Mouse (Mus musculus) midbrain, embryonic 10.5 days (tissue): ENCODE measurements at regions not wholly inside any gene's neighbourhood (a gene's known extent, or its start where the extent isn't known, plus 50 kb on each side); places are given as distances from the start of the nearest gene placed in this dataset.
A peak's percentile ranks its signal among the peaks of the same experiment; 100 is the strongest.

ENCODE experiments used
- DNase-seq: peaks from one replicate; pipeline ENCODE4 v3.0.0-alpha.2; 2017; ENCODE audit warnings: low spot score
- H3K27ac ChIP-seq: fragments of 300-500 bp; sonication (generic); replicated peaks from 2 replicates; pipeline ENCODE4 v1.5.1; 2016; ENCODE audit warnings: mild to moderate bottlenecking
- H3K27me3 ChIP-seq: fragments of 300-500 bp; sonication (generic); 2 replicates; pipeline ENCODE4 v1.6.1; 2016; ENCODE audit warnings: low read depth, mild to moderate bottlenecking; ENCODE audit not compliant: poor library complexity, severe bottlenecking
- H3K36me3 ChIP-seq: fragments of 300-500 bp; sonication (generic); 2 replicates; pipeline ENCODE4 v1.6.1; 2016; ENCODE audit warnings: mild to moderate bottlenecking, moderate library complexity
- H3K4me1 ChIP-seq: fragments of 300-500 bp; sonication (generic); 2 replicates; pipeline ENCODE4 v1.6.1; 2016
- H3K4me3 ChIP-seq: fragments of 300-500 bp; sonication (generic); 2 replicates; pipeline ENCODE4 v1.5.1; 2016; ENCODE audit warnings: mild to moderate bottlenecking, moderate library complexity
- H3K9me3 ChIP-seq: fragments of 300-500 bp; sonication (generic); replicated peaks from 2 replicates; pipeline ENCODE4 v1.6.1; 2016; ENCODE audit warnings: mild to moderate bottlenecking
- WGBS: fragments of 180-500 bp; shearing (Covaris S2); methylation state at CpG from one replicate; pipeline ENCODE4 v1.1.7; 2016; 5-methylcytosine and 5-hydroxymethylcytosine counted together

GRCm38 (mm10) chr17:4208142-4208925 lies 512.3 kb upstream of the Nox3 start:
- 84% methylated on average over 5 of the region's 5 CpGs for WGBS
- Histone ChIP-seq H3K27me3 (no peaks in the 10 kb centered on the region), H3K27ac (no peak overlapping the region), H3K36me3 (no peaks in the 10 kb centered on the region), H3K4me1 (no peaks in the 10 kb centered on the region), H3K9me3 (no peaks in the 10 kb centered on the region), H3K4me3 (no peak overlapping the region)
- no peak for DNase-seq

GRCm38 (mm10) chr17:4209650-4210049 lies 513.6 kb upstream of the Nox3 start:
- Histone ChIP-seq H3K4me3 (no peak overlapping the region), H3K36me3 (no peaks in the 10 kb centered on the region), H3K27ac (no peak overlapping the region), H3K9me3 (no peaks in the 10 kb centered on the region), H3K4me1 (no peaks in the 10 kb centered on the region), H3K27me3 (no peaks in the 10 kb centered on the region)
- DNase-seq = no peak
- WGBS = 84% methylated on average over 8 of the region's 8 CpGs

- no peaks in the 10 kb centered on the region for H3K9me3 ChIP-seq
- no peak overlapping the region for H3K27ac ChIP-seq
- 60% methylated on average over 4 of the region's 4 CpGs for WGBS
- H3K27me3 ChIP-seq = no peaks in the 10 kb centered on the region
- no peaks in the 10 kb centered on the region for H3K4me1 ChIP-seq
- DNase-seq = no peak
- H3K4me3 ChIP-seq = no peak overlapping the region
- no peaks in the 10 kb centered on the region for H3K36me3 ChIP-seq
Measured at GRCm38 (mm10) chr17:4212586-4212985, 516.5 kb upstream of the Nox3 start.

GRCm38 (mm10) chr17:4214970-4215369 lies 518.9 kb upstream of the Nox3 start:
- Histone ChIP-seq H3K27ac (no peak overlapping the region), H3K27me3 (no peaks in the 10 kb centered on the region), H3K9me3 (no peaks in the 10 kb centered on the region), H3K4me3 (no peak overlapping the region), H3K36me3 (no peaks in the 10 kb centered on the region), H3K4me1 (no peaks in the 10 kb centered on the region)
- WGBS = 81% methylated on average over 8 of the region's 8 CpGs
- DNase-seq = no peak

GRCm38 (mm10) chr17:4216203-4216602 lies 520.1 kb upstream of the Nox3 start:
- H3K4me1 ChIP-seq = no peaks in the 10 kb centered on the region
- no peak overlapping the region for H3K4me3 ChIP-seq
- no peaks in the 10 kb centered on the region for H3K27me3 ChIP-seq
- no peak overlapping the region for H3K27ac ChIP-seq
- 69% methylated on average over 4 of the region's 4 CpGs for WGBS
- no peak for DNase-seq
- no peaks in the 10 kb centered on the region for H3K9me3 ChIP-seq
- H3K36me3 ChIP-seq = no peaks in the 10 kb centered on the region

- Histone ChIP-seq H3K4me3 (no peak overlapping the region), H3K9me3 (no peaks in the 10 kb centered on the region), H3K36me3 (no peaks in the 10 kb centered on the region), H3K27ac (no peak overlapping the region), H3K27me3 (no peaks in the 10 kb centered on the region), H3K4me1 (no peaks in the 10 kb centered on the region)
- 89% methylated on average over 8 of the region's 8 CpGs for WGBS
- DNase-seq = no peak
Measured at GRCm38 (mm10) chr17:4216750-4217149, 520.7 kb upstream of the Nox3 start.

GRCm38 (mm10) chr17:4220661-4221360 lies 524.8 kb upstream of the Nox3 start:
- H3K36me3 ChIP-seq = no peaks in the 10 kb centered on the region
- no peaks in the 10 kb centered on the region for H3K27me3 ChIP-seq
- H3K27ac ChIP-seq = no peak overlapping the region
- no peak for DNase-seq
- no peaks in the 10 kb centered on the region for H3K4me1 ChIP-seq
- H3K4me3 ChIP-seq = no peak overlapping the region
- 82% methylated on average over 12 of the region's 12 CpGs for WGBS
- H3K9me3 ChIP-seq = no peaks in the 10 kb centered on the region

- Histone ChIP-seq H3K4me1 (peaks cover 16% of the 10 kb centered on the region), H3K9me3 (no peaks in the 10 kb centered on the region), H3K27me3 (no peaks in the 10 kb centered on the region), H3K4me3 (no peak overlapping the region), H3K36me3 (no peaks in the 10 kb centered on the region), H3K27ac (no peak overlapping the region)
- WGBS = 84% methylated on average over 10 of the region's 10 CpGs
- no peak for DNase-seq
Measured at GRCm38 (mm10) chr17:4227889-4228288, 531.8 kb upstream of the Nox3 start.

GRCm38 (mm10) chr17:4229969-4230368 lies 533.9 kb upstream of the Nox3 start:
- peaks cover 16% of the 10 kb centered on the region for H3K4me1 ChIP-seq
- 67% methylated on average over 2 of the region's 2 CpGs for WGBS
- H3K27me3 ChIP-seq = no peaks in the 10 kb centered on the region
- no peak overlapping the region for H3K4me3 ChIP-seq
- no peak overlapping the region for H3K27ac ChIP-seq
- no peaks in the 10 kb centered on the region for H3K9me3 ChIP-seq
- no peaks in the 10 kb centered on the region for H3K36me3 ChIP-seq
- no peak for DNase-seq

GRCm38 (mm10) chr17:4250476-4250875 lies 554.4 kb upstream of the Nox3 start:
- Histone ChIP-seq H3K36me3 (no peaks in the 10 kb centered on the region), H3K27me3 (no peaks in the 10 kb centered on the region), H3K4me1 (no peaks in the 10 kb centered on the region), H3K9me3 (no peaks in the 10 kb centered on the region), H3K4me3 (no peak overlapping the region), H3K27ac (no peak overlapping the region)
- no peak for DNase-seq
- WGBS = 88% methylated on average over 2 of the region's 2 CpGs

- no peaks in the 10 kb centered on the region for H3K36me3 ChIP-seq
- no peak overlapping the region for H3K4me3 ChIP-seq
- H3K4me1 ChIP-seq = peaks cover 25% of the 10 kb centered on the region
- no peaks in the 10 kb centered on the region for H3K9me3 ChIP-seq
- DNase-seq = no peak
- 64% methylated on average over 6 of the region's 6 CpGs for WGBS
- no peaks in the 10 kb centered on the region for H3K27me3 ChIP-seq
- H3K27ac ChIP-seq = 0 out of 2 replicates have a peak overlapping the region, but pooled peaks have one; percentile 38
Measured at GRCm38 (mm10) chr17:4265471-4265870, 569.4 kb upstream of the Nox3 start.

- Histone ChIP-seq H3K36me3 (no peaks in the 10 kb centered on the region), H3K27ac (peak overlapping the region; percentile 38; the same call in 1 of the 2 replicates), H3K4me3 (no peak overlapping the region), H3K4me1 (peaks cover 25% of the 10 kb centered on the region), H3K9me3 (no peaks in the 10 kb centered on the region), H3K27me3 (no peaks in the 10 kb centered on the region)
- WGBS = 8% methylated on average over 6 of the region's 6 CpGs
- peak; percentile 13 for DNase-seq
Measured at GRCm38 (mm10) chr17:4265946-4266345, 569.9 kb upstream of the Nox3 start.

GRCm38 (mm10) chr17:4266487-4266886 lies 570.4 kb upstream of the Nox3 start:
- peaks cover 25% of the 10 kb centered on the region for H3K4me1 ChIP-seq
- WGBS = 65% methylated on average over 5 of the region's 5 CpGs

More at GRCm38 (mm10) chr17:4266487-4266886, 570.4 kb upstream of the Nox3 start:
- DNase-seq = no peak
- H3K36me3 ChIP-seq = no peaks in the 10 kb centered on the region
- H3K27me3 ChIP-seq = no peaks in the 10 kb centered on the region
- no peaks in the 10 kb centered on the region for H3K9me3 ChIP-seq
- peak overlapping the region; percentile 38; the same call in 1 of the 2 replicates for H3K27ac ChIP-seq
- no peak overlapping the region for H3K4me3 ChIP-seq
